Mouse (Mus musculus): Measurements from ENCODE around the gene Apol6. TPM values are rescaled to one million over a fixed set of nuclear protein-coding genes. Genes with fewer than 3 reads are reported as not detected.
"Not testable (repeated sequence)": the region's sequence is repeated elsewhere in the genome, so short reads cannot be mapped to it uniquely, and the experiment has no call there.

Gene Apol6
- total and polyA plus RNA-seq, 3 experiments, result not detected

DNA sequence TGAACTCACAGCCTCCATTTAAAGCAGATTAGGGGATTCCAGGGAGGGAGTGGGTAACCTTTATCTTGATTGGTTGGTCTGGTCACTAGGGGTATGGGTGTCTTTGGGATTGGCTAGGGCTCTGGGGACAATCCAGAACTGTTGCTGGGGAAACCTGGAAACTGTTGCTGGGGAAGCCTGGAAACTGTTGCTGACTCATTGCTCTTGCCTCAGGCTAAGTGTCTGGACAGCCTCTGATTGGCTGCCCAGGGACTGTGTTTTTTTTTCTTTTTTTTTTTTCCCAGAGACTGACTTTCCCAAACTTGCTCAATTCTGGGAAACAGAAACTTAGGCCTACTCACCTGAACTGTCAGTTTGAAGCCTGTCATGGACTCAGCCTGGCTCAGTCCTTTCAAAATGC lies 14.0 kb downstream of the Apol6 start:
- Histone ChIP-seq H3K27ac (ENCODE audit: insufficient read depth, low read depth) (no peak overlapping the region), H3K4me1 (ENCODE audit: control insufficient read depth in 1 of 2, insufficient read depth in 2 of 2) (peaks cover 0 to 2% of the 10 kb centered on the region in 2 experiments; a peak in 1 of 4 replicates), H3K9ac (ENCODE audit: insufficient read depth, low read depth) (no peak overlapping the region), H3K27me3 (replicated peaks) (peaks cover 79% of the 10 kb centered on the region), H3K9me3 (replicated peaks; ENCODE audit: low read length) (no peaks in the 10 kb centered on the region), H3K79me2 (replicated peaks; ENCODE audit: control insufficient read depth, extremely low read depth, insufficient read depth, poor library complexity, severe bottlenecking) (no peaks in the 10 kb centered on the region), H3K4me2 (ENCODE audit: insufficient read depth, low read depth, poor library complexity, severe bottlenecking) (no peak overlapping the region), H3K36me3 (replicated peaks in 1 of 2; ENCODE audit: control insufficient read depth in 1 of 2, insufficient read depth in 1 of 2, low read length in 1 of 2) (no peaks in the 10 kb centered on the region), H3K4me3 (replicated peaks in 1 of 3; ENCODE audit: low read depth in 2 of 3, low read length in 2 of 3, poor library complexity in 1 of 3) (no peak overlapping the region)
- peak; percentile 55; the same call in 1 of the 2 replicates for TF ChIP-seq ZNF384 (IDR thresholded peaks at IDR 0.05; ENCODE audit: low read depth, low read length)
- TF ChIP-seq MEF2A (IDR thresholded peaks at IDR 0.05; ENCODE audit: borderline replicate concordance, low read depth, low read length), result no peak
- TF ChIP-seq CHD1 (IDR thresholded peaks at IDR 0.05; ENCODE audit: low read depth, low read length), result no peak
- in situ Hi-C loops (cut with MboI; ENCODE audit: low pct_ligation_motif_present, low pct_unique_long_range_greater_than_20kb, low sequenced_read_pairs), result no loop called here
- DNase-seq (ENCODE audit: extremely low read depth), result peak; percentile 7
- dilution Hi-C loops (cut with MboI; ENCODE audit: extremely low pct_ligation_motif_present, extremely low pct_unique_long_range_greater_than_20kb, low sequenced_read_pairs), result no loop called here

DNA sequence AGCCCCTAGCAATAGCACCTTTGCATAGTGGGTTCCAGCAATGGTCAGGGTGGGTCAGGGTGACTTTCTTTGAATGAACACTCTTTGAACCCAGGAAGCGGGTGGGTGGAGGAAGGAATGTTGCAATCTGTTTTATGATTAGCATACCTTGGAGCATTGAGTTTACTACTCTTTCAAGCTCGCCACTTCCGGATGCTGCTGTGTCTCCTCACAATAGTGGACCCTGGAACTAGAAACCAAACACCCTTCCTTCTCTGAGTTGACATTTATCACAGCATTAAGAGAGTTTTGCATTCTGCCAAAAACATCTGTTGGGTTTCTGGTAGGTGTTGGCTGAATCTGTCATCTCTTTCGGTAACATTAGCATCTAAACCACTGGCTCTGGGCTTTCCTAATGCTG lies 14.9 kb downstream of the Apol6 start:
- H3K27ac ChIP-seq (ENCODE audit: insufficient read depth, low read depth); H3K4me2 ChIP-seq (ENCODE audit: insufficient read depth, low read depth, poor library complexity, severe bottlenecking); H3K4me3 ChIP-seq (replicated peaks in 1 of 3; ENCODE audit: low read depth in 2 of 3, low read length in 2 of 3, poor library complexity in 1 of 3); DNase-seq (ENCODE audit: extremely low read depth); H3K4me1 ChIP-seq (ENCODE audit: control insufficient read depth in 1 of 2, insufficient read depth in 2 of 2); dilution Hi-C loops (cut with MboI; ENCODE audit: extremely low pct_ligation_motif_present, extremely low pct_unique_long_range_greater_than_20kb, low sequenced_read_pairs); H3K36me3 ChIP-seq (replicated peaks in 1 of 2; ENCODE audit: control insufficient read depth in 1 of 2, insufficient read depth in 1 of 2, low read length in 1 of 2); in situ Hi-C loops (cut with MboI; ENCODE audit: low pct_ligation_motif_present, low pct_unique_long_range_greater_than_20kb, low sequenced_read_pairs); H3K9ac ChIP-seq (ENCODE audit: insufficient read depth, low read depth); H3K79me2 ChIP-seq (replicated peaks; ENCODE audit: control insufficient read depth, extremely low read depth, insufficient read depth, poor library complexity, severe bottlenecking); H3K9me3 ChIP-seq (replicated peaks; ENCODE audit: low read length): not testable (repeated sequence)
- peaks cover 76% of the 10 kb centered on the region for H3K27me3 ChIP-seq (replicated peaks)

DNA sequence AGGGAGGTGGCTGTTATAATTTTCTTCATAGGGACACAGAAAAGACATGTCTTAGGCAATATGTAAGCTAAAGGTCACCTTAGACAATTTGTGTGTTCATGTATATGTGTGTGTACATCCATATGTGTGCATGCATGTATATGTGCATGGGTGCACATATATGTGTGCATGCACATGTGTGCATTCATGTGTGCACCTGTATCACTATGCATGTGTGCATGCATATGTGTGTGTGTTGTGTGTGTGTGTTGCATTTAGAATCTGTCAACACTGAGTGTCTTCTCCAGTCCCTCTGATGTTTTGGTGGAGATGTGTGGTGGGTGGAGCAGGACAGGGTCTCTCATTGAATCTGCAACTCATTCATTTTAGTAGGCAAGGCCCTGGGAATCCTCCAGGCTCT lies 18.2 kb downstream of the Apol6 start:
- in situ Hi-C loops (cut with MboI; ENCODE audit: low pct_ligation_motif_present, low pct_unique_long_range_greater_than_20kb, low sequenced_read_pairs) (no loop called here), dilution Hi-C loops (cut with MboI; ENCODE audit: extremely low pct_ligation_motif_present, extremely low pct_unique_long_range_greater_than_20kb, low sequenced_read_pairs) (no loop called here)
- Histone ChIP-seq H3K4me2 (ENCODE audit: insufficient read depth, low read depth, poor library complexity, severe bottlenecking) (no peak overlapping the region), H3K27ac (ENCODE audit: insufficient read depth, low read depth) (no peak overlapping the region), H3K4me3 (replicated peaks in 1 of 3; ENCODE audit: low read depth in 2 of 3, low read length in 2 of 3, poor library complexity in 1 of 3) (no peak overlapping the region), H3K79me2 (replicated peaks; ENCODE audit: control insufficient read depth, extremely low read depth, insufficient read depth, poor library complexity, severe bottlenecking) (no peaks in the 10 kb centered on the region), H3K9me3 (replicated peaks; ENCODE audit: low read length) (peaks cover 5% of the 10 kb centered on the region), H3K4me1 (ENCODE audit: control insufficient read depth in 1 of 2, insufficient read depth in 2 of 2) (no peaks in the 10 kb centered on the region; a peak in 1 of 4 replicates), H3K36me3 (replicated peaks in 1 of 2; ENCODE audit: control insufficient read depth in 1 of 2, insufficient read depth in 1 of 2, low read length in 1 of 2) (no peaks in the 10 kb centered on the region), H3K9ac (ENCODE audit: insufficient read depth, low read depth) (no peak overlapping the region), H3K27me3 (replicated peaks) (peaks cover 67% of the 10 kb centered on the region)
- TF ChIP-seq SMC3 (IDR thresholded peaks at IDR 0.05; ENCODE audit: low read depth, low read length) (no peak), USF1 (IDR thresholded peaks at IDR 0.05; ENCODE audit: low read depth, low read length) (no peak), GABPA (IDR thresholded peaks at IDR 0.05; ENCODE audit: insufficient replicate concordance, low read depth, low read length) (no peak), KAT2A (IDR thresholded peaks at IDR 0.05; ENCODE audit: insufficient replicate concordance, low read length) (no peak), TCF12 (IDR thresholded peaks at IDR 0.05; ENCODE audit: low read depth, low read length) (no peak), UBTF (IDR thresholded peaks at IDR 0.05; ENCODE audit: low read depth, low read length) (no peak), ETS1 (conservative IDR thresholded peaks at IDR 0.05; ENCODE audit: low read depth, low read length) (no peak), ZNF384 (IDR thresholded peaks at IDR 0.05; ENCODE audit: low read depth, low read length) (no peak), JUN (IDR thresholded peaks at IDR 0.05; ENCODE audit: insufficient read depth, low read depth, low read length) (no peak), POLR2A (IDR thresholded peaks at IDR 0.05; ENCODE audit: low read depth, low read length) (no peak), USF2 (conservative IDR thresholded peaks at IDR 0.05; ENCODE audit: low read depth, low read length) (no peak)
- no peak for DNase-seq (ENCODE audit: extremely low read depth)

All from CH12.LX (cell line).